Mouse (Mus musculus) cerebellum, adult 2 months (tissue): Measurements from ENCODE around the gene Map4k5.

Experiments
- CTCF ChIP-seq: fragments of 200-500 bp; IDR thresholded peaks from 2 replicates; pipeline ENCODE4 v1.5.1; 2011; ENCODE audit warnings: low read depth, mild to moderate bottlenecking, control low read depth, low read length, moderate library complexity, borderline replicate concordance; ENCODE audit not compliant: insufficient read depth
- POLR2A ChIP-seq: fragments of 200-500 bp; IDR thresholded peaks from 2 replicates; pipeline ENCODE4 v1.6.1; 2011; ENCODE audit warnings: low read length, control low read depth, borderline replicate concordance; ENCODE audit not compliant: insufficient read depth

- TF ChIP-seq CTCF (no peak), POLR2A (no peak)
Measured at GRCm38 (mm10) chr12:69783247-69784025, 109.6 kb downstream of the Map4k5 start.
